Mouse (Mus musculus): ENCODE measurements around the gene Hsdl1. TPM values are rescaled to one million over a fixed set of nuclear protein-coding genes. Genes with fewer than 3 reads are reported as not detected.

Hsdl1 gene
- polyA plus RNA-seq, 1 experiment from 2014 or later = 176 TPM

GRCm38 (mm10) chr8:119530937-119531336 lies 44.0 kb downstream of the Hsdl1 start:
- WGBS = 95% methylated on average over 6 of the region's 6 CpGs
- no peaks in the 10 kb centered on the region for H3K27me3 ChIP-seq (ENCODE audit: control insufficient read depth, insufficient read depth, low read length)
- no peaks in the 10 kb centered on the region for H3K9me3 ChIP-seq (ENCODE audit: control insufficient read depth, low read length)
- H3K9ac ChIP-seq (replicated peaks; ENCODE audit: low read depth, low read length) = no peak overlapping the region
- ATAC-seq (ENCODE audit: low read depth) = no peak
- H3K36me3 ChIP-seq (ENCODE audit: control insufficient read depth, insufficient read depth, low read length) = peaks cover 74% of the 10 kb centered on the region
- no peak overlapping the region for H3K4me2 ChIP-seq (ENCODE audit: low read depth, low read length)
- no peaks in the 10 kb centered on the region for H3K4me1 ChIP-seq (ENCODE audit: control insufficient read depth, insufficient read depth, low read length)
- H3K4me3 ChIP-seq (ENCODE audit: low read depth, low read length) = no peak overlapping the region
- no peak overlapping the region for H3K27ac ChIP-seq (ENCODE audit: low read depth, low read length)

GRCm38 (mm10) chr8:119528762-119529161 lies 46.2 kb downstream of the Hsdl1 start:
- no peaks in the 10 kb centered on the region for H3K27me3 ChIP-seq (ENCODE audit: control insufficient read depth, insufficient read depth, low read length)
- no peaks in the 10 kb centered on the region for H3K4me1 ChIP-seq (ENCODE audit: control insufficient read depth, insufficient read depth, low read length)
- no peaks in the 10 kb centered on the region for H3K9me3 ChIP-seq (ENCODE audit: control insufficient read depth, low read length)
- no peak overlapping the region for H3K4me2 ChIP-seq (ENCODE audit: low read depth, low read length)
- H3K27ac ChIP-seq (ENCODE audit: low read depth, low read length) = no peak overlapping the region
- 96% methylated on average over 7 of the region's 7 CpGs for WGBS
- peaks cover 77% of the 10 kb centered on the region for H3K36me3 ChIP-seq (ENCODE audit: control insufficient read depth, insufficient read depth, low read length)
- no peak overlapping the region for H3K9ac ChIP-seq (replicated peaks; ENCODE audit: low read depth, low read length)
- no peak for ATAC-seq (ENCODE audit: low read depth)
- no peak overlapping the region for H3K4me3 ChIP-seq (ENCODE audit: low read depth, low read length)

- Histone ChIP-seq H3K4me1 (ENCODE audit: control insufficient read depth, insufficient read depth, low read length) (no peaks in the 10 kb centered on the region), H3K4me2 (ENCODE audit: low read depth, low read length) (no peak overlapping the region), H3K27ac (ENCODE audit: low read depth, low read length) (no peak overlapping the region), H3K36me3 (ENCODE audit: control insufficient read depth, insufficient read depth, low read length) (peaks cover 71% of the 10 kb centered on the region), H3K4me3 (ENCODE audit: low read depth, low read length) (no peak overlapping the region), H3K27me3 (ENCODE audit: control insufficient read depth, insufficient read depth, low read length) (no peaks in the 10 kb centered on the region), H3K9me3 (ENCODE audit: control insufficient read depth, low read length) (no peaks in the 10 kb centered on the region), H3K9ac (replicated peaks; ENCODE audit: low read depth, low read length) (no peak overlapping the region)
- ATAC-seq (ENCODE audit: low read depth) = no peak
- WGBS = 80% methylated on average over 7 of the region's 7 CpGs
These were observed 54.9 kb downstream of the Hsdl1 start for GRCm38 (mm10) chr8:119520102-119520501.

- H3K27me3 ChIP-seq (ENCODE audit: control insufficient read depth, insufficient read depth, low read length) = no peaks in the 10 kb centered on the region
- H3K27ac ChIP-seq (ENCODE audit: low read depth, low read length) = no peak overlapping the region
- H3K9ac ChIP-seq (replicated peaks; ENCODE audit: low read depth, low read length) = no peak overlapping the region
- no peak overlapping the region for H3K4me3 ChIP-seq (ENCODE audit: low read depth, low read length)
- H3K4me1 ChIP-seq (ENCODE audit: control insufficient read depth, insufficient read depth, low read length) = no peaks in the 10 kb centered on the region
- H3K9me3 ChIP-seq (ENCODE audit: control insufficient read depth, low read length) = no peaks in the 10 kb centered on the region
- peak; percentile 65 for ATAC-seq (ENCODE audit: low read depth)
- no peak overlapping the region for H3K4me2 ChIP-seq (ENCODE audit: low read depth, low read length)
- H3K36me3 ChIP-seq (ENCODE audit: control insufficient read depth, insufficient read depth, low read length) = peaks cover 61% of the 10 kb centered on the region
- WGBS = 42% methylated on average over 5 of the region's 5 CpGs
These were observed 58.3 kb downstream of the Hsdl1 start for GRCm38 (mm10) chr8:119516674-119517073.

GRCm38 (mm10) chr8:119515767-119516166 lies 59.2 kb downstream of the Hsdl1 start:
- no peak for ATAC-seq (ENCODE audit: low read depth)
- Histone ChIP-seq H3K27me3 (ENCODE audit: control insufficient read depth, insufficient read depth, low read length) (no peaks in the 10 kb centered on the region), H3K4me3 (ENCODE audit: low read depth, low read length) (no peak overlapping the region), H3K4me1 (ENCODE audit: control insufficient read depth, insufficient read depth, low read length) (no peaks in the 10 kb centered on the region), H3K9me3 (ENCODE audit: control insufficient read depth, low read length) (no peaks in the 10 kb centered on the region), H3K4me2 (ENCODE audit: low read depth, low read length) (no peak overlapping the region), H3K36me3 (ENCODE audit: control insufficient read depth, insufficient read depth, low read length) (peaks cover 59% of the 10 kb centered on the region), H3K27ac (ENCODE audit: low read depth, low read length) (no peak overlapping the region), H3K9ac (replicated peaks; ENCODE audit: low read depth, low read length) (no peak overlapping the region)
- 51% methylated on average over 3 of the region's 3 CpGs for WGBS

- Histone ChIP-seq H3K36me3 (ENCODE audit: control insufficient read depth, insufficient read depth, low read length) (peaks cover 60% of the 10 kb centered on the region), H3K27ac (ENCODE audit: low read depth, low read length) (no peak overlapping the region), H3K4me3 (ENCODE audit: low read depth, low read length) (no peak overlapping the region), H3K27me3 (ENCODE audit: control insufficient read depth, insufficient read depth, low read length) (no peaks in the 10 kb centered on the region), H3K4me1 (ENCODE audit: control insufficient read depth, insufficient read depth, low read length) (no peaks in the 10 kb centered on the region), H3K9me3 (ENCODE audit: control insufficient read depth, low read length) (no peaks in the 10 kb centered on the region), H3K9ac (replicated peaks; ENCODE audit: low read depth, low read length) (no peak overlapping the region), H3K4me2 (ENCODE audit: low read depth, low read length) (no peak overlapping the region)
- no peak for ATAC-seq (ENCODE audit: low read depth)
- 95% methylated on average over 3 of the region's 3 CpGs for WGBS
These were observed 60.0 kb downstream of the Hsdl1 start for GRCm38 (mm10) chr8:119514940-119515339.

DNA sequence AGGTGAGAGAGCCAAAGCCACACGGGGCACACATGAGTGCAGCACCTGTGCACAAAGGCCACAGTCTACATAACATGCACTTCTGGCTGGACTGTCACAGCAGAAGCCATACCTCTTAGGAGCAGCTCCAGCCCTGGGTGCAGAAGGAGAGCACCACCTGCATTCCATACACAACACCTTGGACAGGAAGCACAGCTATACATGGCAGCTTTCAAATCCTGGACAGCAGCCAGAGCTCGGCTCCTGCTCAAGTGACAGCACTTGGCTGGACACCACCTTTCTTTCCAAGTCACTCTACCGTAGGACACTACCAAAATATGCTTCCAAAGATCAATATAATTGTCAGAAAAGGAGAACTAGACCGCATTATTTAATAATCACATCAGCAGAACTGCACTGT lies 61.6 kb downstream of the Hsdl1 start:
- Histone ChIP-seq H3K36me3 (ENCODE audit: control insufficient read depth, insufficient read depth, low read length) (peaks cover 64% of the 10 kb centered on the region), H3K9me3 (ENCODE audit: control insufficient read depth, low read length) (no peaks in the 10 kb centered on the region), H3K4me1 (ENCODE audit: control insufficient read depth, insufficient read depth, low read length) (no peaks in the 10 kb centered on the region), H3K9ac (replicated peaks; ENCODE audit: low read depth, low read length) (no peak overlapping the region), H3K27ac (ENCODE audit: low read depth, low read length) (no peak overlapping the region), H3K27me3 (ENCODE audit: control insufficient read depth, insufficient read depth, low read length) (no peaks in the 10 kb centered on the region), H3K4me3 (ENCODE audit: low read depth, low read length) (no peak overlapping the region), H3K4me2 (ENCODE audit: low read depth, low read length) (no peak overlapping the region)
- no peak for ATAC-seq (ENCODE audit: low read depth)
- 96% methylated on average over 4 of the region's 4 CpGs for WGBS

Other genes starting within 250 kb of the Hsdl1 start
- gene Hsbp1, start 230.7 kb downstream of the Hsdl1 start, polyA plus RNA-seq (2014; fragmentation: Nextera tagmentation; extraction: Ambion mirVana) = 704 and 825 TPM in 2 replicates
- 15.8 and 16.1 TPM in 2 replicates for gene Mlycd, start 180.3 kb downstream of the Hsdl1 start, polyA plus RNA-seq (2014; fragmentation: Nextera tagmentation; extraction: Ambion mirVana)
- 0.31 and 0.35 TPM in 2 replicates for gene Osgin1, start 141.1 kb downstream of the Hsdl1 start, polyA plus RNA-seq (2014; fragmentation: Nextera tagmentation; extraction: Ambion mirVana)
- gene Necab2, start 128.5 kb downstream of the Hsdl1 start, polyA plus RNA-seq (2014; fragmentation: Nextera tagmentation; extraction: Ambion mirVana) = 36.5 and 39.6 TPM in 2 replicates
- gene Slc38a8, start 73.5 kb downstream of the Hsdl1 start, polyA plus RNA-seq (2014; fragmentation: Nextera tagmentation; extraction: Ambion mirVana) = not detected in 2 replicates
- gene Mbtps1, start 16.4 kb downstream of the Hsdl1 start, polyA plus RNA-seq (2014; fragmentation: Nextera tagmentation; extraction: Ambion mirVana) = 42.5 and 64.8 TPM in 2 replicates
- gene Dnaaf1, start 52 bp upstream of the Hsdl1 start, polyA plus RNA-seq (2014; fragmentation: Nextera tagmentation; extraction: Ambion mirVana) = 0.15 and 0.48 TPM in 2 replicates
- gene Taf1c, start 30.0 kb upstream of the Hsdl1 start, polyA plus RNA-seq (2014; fragmentation: Nextera tagmentation; extraction: Ambion mirVana) = 12.7 and 14.7 TPM in 2 replicates
- not detected in 2 replicates for gene Adad2, start 37.6 kb upstream of the Hsdl1 start, polyA plus RNA-seq (2014; fragmentation: Nextera tagmentation; extraction: Ambion mirVana)
- 0.06 and 0.08 TPM in 2 replicates for gene Kcng4, start 60.5 kb upstream of the Hsdl1 start, polyA plus RNA-seq (2014; fragmentation: Nextera tagmentation; extraction: Ambion mirVana)
- 3.2 and 3.7 TPM in 2 replicates for gene Wfdc1, start 91.2 kb upstream of the Hsdl1 start, polyA plus RNA-seq (2014; fragmentation: Nextera tagmentation; extraction: Ambion mirVana)
- 0.08 and 0.10 TPM in 2 replicates for gene Atp2c2, start 124.8 kb upstream of the Hsdl1 start, polyA plus RNA-seq (2014; fragmentation: Nextera tagmentation; extraction: Ambion mirVana)
- gene Tldc1, start 203.2 kb upstream of the Hsdl1 start, polyA plus RNA-seq (2014; fragmentation: Nextera tagmentation; extraction: Ambion mirVana) = 8.1 and 8.9 TPM in 2 replicates